Mouse (Mus musculus) testis, adult 2 months (tissue): ENCODE measurements around the gene Slc31a1.

ENCODE experiments used
- CTCF ChIP-seq: fragments of 200-500 bp; IDR thresholded peaks from 2 replicates; pipeline ENCODE4 v1.5.1; 2012; ENCODE audit warnings: low read depth, mild to moderate bottlenecking, inconsistent platforms, low read length, moderate library complexity; ENCODE audit not compliant: control insufficient read depth, insufficient read depth, insufficient replicate concordance
- POLR2A ChIP-seq: fragments of 200-500 bp; IDR thresholded peaks from 2 replicates; pipeline ENCODE4 v1.6.1; 2012; ENCODE audit warnings: low read depth, mild to moderate bottlenecking, inconsistent platforms, low read length, moderate library complexity; ENCODE audit not compliant: control insufficient read depth

DNA sequence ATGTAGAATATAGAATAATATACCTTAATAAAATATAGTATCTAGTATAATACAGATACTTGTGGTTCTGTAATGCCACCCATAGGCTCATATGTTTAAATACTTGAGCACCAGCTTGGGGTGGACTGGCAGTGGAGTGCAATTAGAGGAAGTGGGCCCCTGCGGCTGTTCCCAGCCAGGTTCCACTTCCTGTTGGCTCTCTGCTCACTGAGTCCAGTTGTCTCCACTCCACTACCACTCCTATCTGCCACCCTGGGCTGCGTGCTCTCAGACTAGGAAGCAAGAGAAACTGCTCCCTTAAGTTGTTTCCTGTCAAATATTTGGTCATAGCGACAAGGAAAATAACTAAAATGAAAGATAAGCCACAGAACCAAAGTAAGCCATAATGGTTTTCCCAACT, 37.8 kb upstream of the Slc31a1 start:
- TF ChIP-seq CTCF (no peak), POLR2A (no peak)
